Mouse (Mus musculus): ENCODE results near the gene Ptp4a2. TPM values are rescaled to one million over a fixed set of nuclear protein-coding genes. Genes with fewer than 3 reads are reported as not detected.

The Ptp4a2 gene
- total and polyA plus RNA-seq, 3 experiments: 118 to 619 (median 119) TPM

GRCm38 (mm10) chr4:129835296-129835695, 24.3 kb downstream of the Ptp4a2 start:
- Histone ChIP-seq H3K9me3 (replicated peaks; ENCODE audit: insufficient read depth, low read length) (no peaks in the 10 kb centered on the region), H3K36me3 (ENCODE audit: control insufficient read depth in 1 of 2, insufficient read depth in 2 of 2, low read length in 2 of 2) (peaks cover 15 to 29% of the 10 kb centered on the region in 2 experiments), H3K4me3 (ENCODE audit: control insufficient read depth in 1 of 2, insufficient read depth in 1 of 2, low read depth in 2 of 2, low read length in 2 of 2) (no peak overlapping the region), H3K4me1 (ENCODE audit: control insufficient read depth in 1 of 2, insufficient read depth in 2 of 2, low read length in 2 of 2) (peaks cover 9 to 17% of the 10 kb centered on the region in 2 experiments), H3K9ac (ENCODE audit: control insufficient read depth, low read depth, low read length, poor library complexity, severe bottlenecking) (no peak overlapping the region), H3K79me2 (ENCODE audit: control insufficient read depth, insufficient read depth, low read length, poor library complexity) (peaks cover 69% of the 10 kb centered on the region), H3K27ac (ENCODE audit: control insufficient read depth, low read depth, low read length) (no peak overlapping the region), H3K27me3 (ENCODE audit: control insufficient read depth in 1 of 2, insufficient read depth in 2 of 2, low read length in 2 of 2) (no peaks in the 10 kb centered on the region)
- DNase-seq (ENCODE audit: low read depth, low spot score): no peak
- TF ChIP-seq CHD1 (IDR thresholded peaks at IDR 0.05; ENCODE audit: low read depth, low read length) (no peak), BHLHE40 (IDR thresholded peaks at IDR 0.05; ENCODE audit: borderline replicate concordance, low read depth, low read length) (no peak), ZKSCAN1 (IDR thresholded peaks at IDR 0.05; ENCODE audit: low read depth, low read length) (no peak), MYB (IDR thresholded peaks at IDR 0.05; ENCODE audit: low read depth, low read length) (no peak), NELFE (IDR thresholded peaks at IDR 0.05; ENCODE audit: low read depth, low read length) (no peak), ZNF384 (IDR thresholded peaks at IDR 0.05; ENCODE audit: low read depth, low read length) (no peak), ZMIZ1 (IDR thresholded peaks at IDR 0.05; ENCODE audit: low read depth, low read length) (no peak), SMC3 (IDR thresholded peaks at IDR 0.05; ENCODE audit: low read depth, low read length) (no peak), MAFK (IDR thresholded peaks at IDR 0.05; ENCODE audit: borderline replicate concordance, low read depth, low read length) (no peak), E2F4 (IDR thresholded peaks at IDR 0.05; ENCODE audit: borderline replicate concordance, low read depth, low read length) (no peak), USF1 (IDR thresholded peaks at IDR 0.05; ENCODE audit: low read depth, low read length) (no peak), USF2 (IDR thresholded peaks at IDR 0.05; ENCODE audit: borderline replicate concordance in 1 of 2, insufficient read depth in 1 of 2, low read depth in 1 of 2, low read length in 2 of 2) (no peak), KAT2A (conservative IDR thresholded peaks at IDR 0.05; ENCODE audit: low read depth, low read length) (no peak), MAZ (IDR thresholded peaks at IDR 0.05; ENCODE audit: low read depth, low read length) (no peak), MYC (IDR thresholded peaks at IDR 0.05; ENCODE audit: low read depth, low read length) (no peak), POLR2A (IDR thresholded peaks at IDR 0.05; ENCODE audit: control insufficient read depth in 1 of 2, insufficient read depth in 1 of 2, low read depth in 1 of 2, low read length in 2 of 2, poor library complexity in 1 of 2) (no peak), TCF12 (IDR thresholded peaks at IDR 0.05; ENCODE audit: low read depth, low read length) (no peak), POLR2AphosphoS2 (IDR thresholded peaks at IDR 0.05; ENCODE audit: low read length) (no peak), RAD21 (IDR thresholded peaks at IDR 0.05; ENCODE audit: low read depth, low read length) (no peak)

DNA sequence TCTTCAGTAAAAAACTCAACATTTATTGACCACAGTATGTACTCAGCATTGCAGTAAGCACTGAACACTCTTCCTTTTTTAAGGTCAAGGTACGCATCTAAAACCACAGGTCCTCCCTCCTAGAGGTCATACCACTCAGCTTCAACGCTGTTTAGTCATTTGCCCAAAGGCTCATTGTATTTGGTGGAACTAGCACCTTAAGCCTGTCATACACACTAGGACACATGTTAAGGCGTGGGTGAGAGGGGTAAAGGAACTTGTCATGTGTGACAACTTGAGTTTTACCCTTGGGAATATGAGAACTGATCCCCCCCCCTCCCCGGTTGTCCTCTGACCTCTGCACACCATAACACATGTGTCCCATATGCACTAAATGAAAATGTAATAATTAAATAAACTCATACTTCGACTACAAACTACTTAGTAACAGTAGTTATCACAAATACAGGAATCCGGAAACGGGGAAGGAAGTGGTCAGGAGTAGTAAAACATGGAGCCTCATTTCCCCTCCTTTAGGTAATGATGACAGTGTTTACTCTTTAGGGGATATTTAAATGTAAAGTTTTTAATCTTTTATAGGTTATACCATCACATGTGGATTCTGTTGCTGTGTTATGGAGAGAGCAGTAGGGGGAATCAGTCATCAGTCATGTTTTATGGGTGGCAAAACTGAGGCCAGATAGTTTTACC, 29.0 kb downstream of the Ptp4a2 start:
- no peak overlapping the region for H3K4me3 ChIP-seq (ENCODE audit: control insufficient read depth in 1 of 2, insufficient read depth in 1 of 2, low read depth in 2 of 2, low read length in 2 of 2)
- no peak overlapping the region for H3K27ac ChIP-seq (ENCODE audit: control insufficient read depth, low read depth, low read length)
- H3K79me2 ChIP-seq (ENCODE audit: control insufficient read depth, insufficient read depth, low read length, poor library complexity): peaks cover 28% of the 10 kb centered on the region
- H3K9ac ChIP-seq (ENCODE audit: control insufficient read depth, low read depth, low read length, poor library complexity, severe bottlenecking): no peak overlapping the region
- peaks cover 3 to 31% of the 10 kb centered on the region in 2 experiments; a peak in 3 of 4 replicates for H3K36me3 ChIP-seq (ENCODE audit: control insufficient read depth in 1 of 2, insufficient read depth in 2 of 2, low read length in 2 of 2)
- DNase-seq (ENCODE audit: low read depth, low spot score): no peak
- H3K9me3 ChIP-seq (replicated peaks; ENCODE audit: insufficient read depth, low read length): no peaks in the 10 kb centered on the region
- H3K27me3 ChIP-seq (ENCODE audit: control insufficient read depth in 1 of 2, insufficient read depth in 2 of 2, low read length in 2 of 2): no peaks in the 10 kb centered on the region
- H3K4me1 ChIP-seq (ENCODE audit: control insufficient read depth in 1 of 2, insufficient read depth in 2 of 2, low read length in 2 of 2): no peaks in the 10 kb centered on the region
- TF ChIP-seq SMC3 (IDR thresholded peaks at IDR 0.05; ENCODE audit: low read depth, low read length) (no peak), RCOR1 (IDR thresholded peaks at IDR 0.05; ENCODE audit: low read depth, low read length) (no peak), POLR2AphosphoS2 (IDR thresholded peaks at IDR 0.05; ENCODE audit: low read length) (no peak), MXI1 (IDR thresholded peaks at IDR 0.05; ENCODE audit: low read depth, low read length) (no peak), SIN3A (IDR thresholded peaks at IDR 0.05; ENCODE audit: low read length) (no peak), ZNF384 (IDR thresholded peaks at IDR 0.05; ENCODE audit: low read depth, low read length) (no peak), EP300 (IDR thresholded peaks at IDR 0.05; ENCODE audit: low read depth in 1 of 2, low read length in 2 of 2) (no peak), GABPA (IDR thresholded peaks at IDR 0.05; ENCODE audit: low read depth, low read length) (no peak), ZKSCAN1 (IDR thresholded peaks at IDR 0.05; ENCODE audit: low read depth, low read length) (no peak), UBTF (IDR thresholded peaks at IDR 0.05; ENCODE audit: borderline replicate concordance, insufficient read depth, low read depth, low read length) (no peak), NELFE (IDR thresholded peaks at IDR 0.05; ENCODE audit: low read depth, low read length) (no peak), CHD1 (IDR thresholded peaks at IDR 0.05; ENCODE audit: low read depth, low read length) (no peak), E2F4 (IDR thresholded peaks at IDR 0.05; ENCODE audit: borderline replicate concordance, low read depth, low read length) (no peak), ZMIZ1 (IDR thresholded peaks at IDR 0.05; ENCODE audit: low read depth, low read length) (no peak)
